Mouse (Mus musculus) gastrocnemius, postnatal 10 days (tissue): ENCODE measurements around the gene Coro1b. TPM values are rescaled to one million over a fixed set of nuclear protein-coding genes. Genes with fewer than 3 reads are reported as not detected.

ENCODE experiments used
- DNase-seq: peaks from one replicate; pipeline ENCODE4 v3.0.0; 2021; ENCODE audit warnings: mixed read lengths
- long read RNA-seq, 2 experiments: library from polyadenylated mRNA; stranded (forward); transcript quantifications; one replicate each; pipeline ENCODE4 v2.0.0; 2021
- total RNA-seq, 2 experiments: library from RNA; stranded (reverse); gene quantifications; 2 replicates each; pipeline ENCODE4 v1.2.3; 2021

The Coro1b gene
- total RNA-seq: 10 to 100 TPM; 41.1 to 48.6 TPM
- long read RNA-seq, experiment 1, transcript Coro1b-201 (11 exons, 1,888 nt): major isoform, 13 of 66 reads
- long read RNA-seq, experiment 1, partial matches to known transcripts: 5 of 66 reads
- long read RNA-seq, experiment 1, other reads (novel, unspliced or antisense): 47 of 66 reads
- long read RNA-seq, experiment 2, transcript Coro1b-201 (11 exons, 1,888 nt): major isoform, 17 of 63 reads
- long read RNA-seq, experiment 2, partial matches to known transcripts: 11 of 63 reads
- long read RNA-seq, experiment 2, other reads (novel, unspliced or antisense): 34 of 63 reads

DNA sequence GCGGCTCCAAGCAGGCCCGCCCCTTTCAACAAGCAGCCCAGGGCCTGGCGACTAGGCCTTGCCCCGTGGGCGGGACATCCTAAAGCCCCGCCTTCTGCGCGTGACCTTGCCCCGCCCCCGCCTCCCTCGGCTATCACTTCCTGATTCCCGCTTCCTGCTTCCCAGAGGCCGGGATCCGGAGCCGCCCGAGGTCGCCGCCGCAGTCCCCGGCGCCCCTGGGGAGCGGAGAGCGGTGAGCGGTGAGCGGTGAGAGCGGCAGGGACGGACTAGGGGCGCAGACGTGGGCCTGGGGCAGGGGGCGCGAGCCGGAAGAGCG, at the start of gene Coro1b:
TSS of gene Coro1b (plus strand) at position 129 of the 316 bp plus-strand sequence.
- DNase-seq: peak; percentile 99

DNA sequence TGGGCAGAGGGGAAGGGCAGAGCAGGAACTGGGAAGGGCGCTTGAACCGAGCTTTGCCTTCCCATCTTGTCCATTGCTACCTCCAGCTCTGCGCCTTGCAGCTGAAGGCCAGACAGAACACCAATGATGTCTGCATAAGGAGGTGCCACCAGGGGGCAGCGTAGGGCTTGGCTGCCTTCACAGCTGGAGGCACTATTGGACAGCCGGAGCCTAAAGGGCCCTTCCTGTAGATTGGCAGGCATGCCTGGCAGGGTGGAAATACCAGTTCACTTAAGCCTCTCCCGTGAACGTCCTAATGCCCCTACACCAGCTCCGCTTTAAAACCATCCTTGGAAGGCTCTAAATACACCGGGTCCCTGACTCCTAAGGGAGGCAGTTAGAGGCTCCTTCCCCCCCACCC, 49.4 kb upstream of the Coro1b start:
- DNase-seq: peak; percentile 95

DNA sequence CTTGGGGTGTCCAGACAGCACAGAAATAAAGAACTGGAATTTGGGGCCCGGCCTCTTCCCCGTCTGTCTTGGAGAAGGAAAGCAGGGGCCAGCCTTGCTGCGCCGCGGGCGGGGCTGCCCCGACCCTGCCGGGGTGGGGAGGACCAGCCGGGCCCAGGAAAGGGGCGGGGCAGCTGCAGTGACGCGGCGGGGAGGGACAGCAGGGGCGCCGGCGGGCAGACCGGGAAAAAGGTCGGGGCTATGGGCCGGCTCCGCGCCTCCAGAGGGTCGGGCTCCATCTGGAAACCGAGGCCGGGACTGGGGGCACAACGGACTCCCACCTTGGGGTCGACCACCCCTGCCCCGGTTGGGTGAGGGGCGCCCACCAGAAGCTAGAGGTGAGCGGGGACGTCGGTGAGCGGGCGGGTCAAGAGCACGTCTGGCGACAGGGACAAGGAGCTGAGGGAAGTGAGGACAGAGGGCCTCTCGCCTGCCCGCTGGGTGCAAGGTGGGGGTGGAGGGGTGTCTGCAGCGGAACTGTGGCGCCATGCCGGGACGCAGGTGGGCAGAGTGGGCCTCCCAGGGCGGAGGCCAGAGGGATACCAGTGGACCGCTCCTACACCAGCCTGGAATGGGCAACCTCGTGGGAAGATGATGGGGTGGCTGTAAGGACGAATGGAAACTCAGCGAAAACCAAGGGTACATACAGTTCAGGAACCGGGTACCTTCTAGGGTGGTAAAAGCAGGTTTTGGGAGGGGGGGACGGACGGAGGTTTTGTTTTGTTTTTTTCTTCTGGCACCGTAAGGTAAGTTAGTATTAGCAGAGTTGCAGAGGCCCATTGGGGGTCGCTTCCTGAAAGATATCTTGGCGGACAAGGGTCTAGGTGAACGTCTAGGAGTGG, 48.3 kb upstream of the Coro1b start, which contains the start of gene Pitpnm1:
TSS of gene Pitpnm1 (plus strand) at position 162 of the 881 bp plus-strand sequence.
- DNase-seq: peak; percentile 74

DNA sequence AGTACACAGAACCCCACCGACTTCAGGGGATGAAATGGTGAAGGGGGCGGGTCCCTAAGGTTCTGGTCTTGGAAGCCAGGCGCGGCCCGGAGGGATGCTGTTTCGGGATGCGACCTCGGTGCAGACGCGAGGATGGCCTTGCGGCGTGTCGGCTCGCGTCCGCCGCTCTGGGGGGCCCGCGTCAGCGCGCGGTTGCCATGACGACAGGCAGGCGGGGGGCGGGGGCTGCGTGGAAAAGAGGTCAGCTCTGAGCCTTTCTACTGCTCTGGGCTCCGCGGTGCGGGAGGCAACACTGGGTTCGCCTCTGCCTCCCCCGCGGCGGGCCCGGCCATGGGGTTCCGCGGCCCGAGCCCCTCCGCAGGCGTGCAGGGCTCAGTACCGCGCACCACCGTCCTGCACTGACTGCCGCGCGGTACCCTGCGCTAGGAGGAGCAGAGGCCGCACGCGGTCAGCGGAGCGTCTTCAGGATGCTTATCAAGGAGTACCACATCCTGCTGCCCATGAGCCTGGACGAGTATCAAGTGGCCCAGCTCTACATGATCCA, 47.6 kb upstream of the Coro1b start:
- no peak for DNase-seq

DNA sequence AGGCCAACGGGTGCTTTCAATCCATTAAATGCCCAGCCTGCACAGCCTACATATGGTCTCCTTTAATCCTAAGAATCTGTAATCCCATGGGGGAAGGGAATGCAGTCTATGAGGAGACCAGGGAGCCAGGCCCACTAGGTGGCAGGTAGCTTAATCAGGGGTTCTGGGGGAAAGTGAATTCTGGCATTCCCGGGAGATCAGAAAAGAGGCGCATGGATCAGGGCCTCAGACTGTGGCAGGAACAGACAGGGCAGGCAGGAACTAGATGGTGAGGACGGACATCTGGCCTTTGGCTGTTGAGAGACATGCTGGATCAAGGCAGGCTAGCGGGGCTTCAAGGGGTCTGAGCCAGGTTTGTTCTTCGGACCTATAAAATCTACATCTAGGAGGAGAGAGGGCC, 47.0 kb upstream of the Coro1b start:
- DNase-seq: no peak

DNA sequence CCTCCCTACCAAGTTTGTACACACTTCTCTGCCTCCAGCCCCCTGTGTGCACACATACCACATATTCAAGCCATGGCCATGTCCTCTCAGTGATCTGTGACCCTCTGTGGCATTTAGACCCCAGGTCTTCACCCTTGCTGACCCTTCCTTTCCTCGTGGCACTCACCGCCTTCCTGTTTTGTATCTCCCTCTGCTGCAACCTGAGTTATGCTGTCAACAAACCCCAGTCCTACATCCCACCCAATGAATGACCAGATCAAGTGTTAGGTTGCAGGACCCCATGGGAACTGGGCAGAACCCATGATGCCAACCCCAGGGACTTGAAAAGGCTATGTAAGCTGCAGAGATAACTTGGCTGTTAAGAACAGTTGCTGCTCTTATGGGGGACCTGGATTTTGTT, 46.4 kb upstream of the Coro1b start:
- no peak for DNase-seq

DNA sequence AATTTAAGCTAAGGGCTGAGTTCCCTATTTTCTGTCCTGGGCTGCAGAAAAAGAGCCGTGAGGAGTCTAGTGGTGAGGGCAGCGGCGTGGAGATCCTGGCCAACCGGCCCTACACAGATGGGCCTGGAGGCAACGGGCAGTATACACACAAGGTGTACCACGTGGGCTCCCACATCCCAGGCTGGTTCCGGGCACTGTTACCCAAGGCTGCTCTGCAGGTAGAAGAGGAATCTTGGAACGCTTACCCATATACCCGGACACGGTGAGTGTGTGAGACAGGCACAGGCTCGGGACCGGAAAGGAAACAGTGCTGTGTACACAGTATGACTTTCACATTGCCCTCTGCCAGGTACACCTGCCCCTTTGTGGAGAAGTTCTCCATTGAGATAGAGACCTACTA, 45.8 kb upstream of the Coro1b start:
- no peak for DNase-seq

DNA sequence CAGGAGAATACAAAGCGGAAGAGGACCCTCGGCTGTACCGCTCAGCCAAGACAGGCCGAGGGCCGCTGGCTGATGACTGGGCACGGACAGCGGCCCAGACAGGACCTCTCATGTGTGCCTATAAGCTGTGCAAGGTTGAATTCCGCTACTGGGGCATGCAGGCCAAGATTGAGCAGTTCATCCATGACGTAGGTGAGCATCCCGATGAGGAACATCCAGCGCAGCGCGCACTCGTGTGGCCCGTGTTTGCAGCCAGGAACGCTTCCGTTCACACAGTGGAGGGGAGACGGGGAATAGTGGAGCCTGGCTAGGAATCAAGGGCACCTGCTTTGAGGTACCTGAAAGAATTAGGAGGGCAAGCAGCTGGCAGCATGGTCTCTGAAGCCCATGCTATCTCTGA, 45.1 kb upstream of the Coro1b start:
- no peak for DNase-seq

DNA sequence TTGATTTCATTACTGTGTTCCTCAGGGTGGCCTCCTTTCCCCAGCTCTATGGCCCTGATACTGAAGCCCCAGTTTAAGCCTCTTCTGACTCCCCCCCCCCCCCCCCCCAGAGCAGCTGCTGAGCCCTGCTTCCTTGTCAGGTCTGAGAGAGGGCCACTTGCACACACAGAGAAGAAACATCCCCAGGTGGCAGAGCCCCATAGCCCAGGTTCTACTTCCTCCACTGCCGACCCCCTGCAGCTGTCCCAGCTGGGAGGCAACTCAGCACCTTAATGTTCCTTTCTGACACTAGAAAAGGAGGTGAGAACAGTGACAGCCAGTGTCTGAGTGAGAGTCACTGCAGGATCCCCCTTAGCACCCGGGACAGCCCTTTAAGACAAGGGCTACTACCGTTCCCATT, 44.6 kb upstream of the Coro1b start:
- DNase-seq: no peak

DNA sequence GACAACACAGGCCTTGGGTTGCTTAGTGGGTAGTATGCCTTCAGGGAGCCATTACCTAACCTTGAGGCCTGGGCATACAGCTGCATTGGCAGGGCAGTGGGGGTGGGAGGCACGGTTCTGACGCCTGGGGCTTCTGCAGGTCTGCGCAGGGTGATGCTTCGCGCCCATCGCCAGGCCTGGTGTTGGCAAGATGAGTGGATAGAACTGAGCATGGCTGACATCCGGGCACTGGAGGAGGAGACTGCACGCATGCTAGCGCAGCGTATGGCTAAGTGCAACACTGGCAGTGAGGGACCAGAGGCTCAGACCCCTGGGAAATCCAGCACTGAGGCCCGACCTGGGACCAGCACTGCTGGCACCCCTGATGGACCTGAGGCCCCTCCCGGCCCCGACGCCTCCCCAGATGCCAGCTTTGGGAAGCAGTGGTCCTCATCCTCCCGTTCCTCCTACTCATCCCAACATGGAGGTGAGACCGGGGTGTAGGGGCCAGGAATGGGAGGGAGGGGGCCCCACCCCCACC, 43.7 kb upstream of the Coro1b start:
- DNase-seq: no peak

DNA sequence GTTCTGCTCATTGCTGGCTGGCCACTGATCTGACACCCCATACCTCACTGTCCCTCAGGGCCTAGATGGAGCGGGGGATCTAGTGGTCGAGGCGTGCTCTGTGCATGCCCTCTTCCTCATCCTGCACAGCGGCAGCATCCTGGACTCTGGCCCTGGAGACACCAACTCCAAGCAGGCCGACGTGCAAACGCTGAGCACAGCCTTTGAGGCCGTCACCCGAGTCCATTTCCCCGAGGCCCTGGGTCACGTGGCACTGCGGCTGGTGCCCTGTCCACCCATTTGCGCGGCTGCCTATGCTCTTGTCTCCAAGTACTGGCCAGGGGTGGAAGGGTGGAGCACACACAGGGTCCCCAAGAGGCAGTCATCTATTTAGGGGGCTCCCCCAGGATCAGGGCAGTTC, 41.8 kb upstream of the Coro1b start:
- no peak for DNase-seq

DNA sequence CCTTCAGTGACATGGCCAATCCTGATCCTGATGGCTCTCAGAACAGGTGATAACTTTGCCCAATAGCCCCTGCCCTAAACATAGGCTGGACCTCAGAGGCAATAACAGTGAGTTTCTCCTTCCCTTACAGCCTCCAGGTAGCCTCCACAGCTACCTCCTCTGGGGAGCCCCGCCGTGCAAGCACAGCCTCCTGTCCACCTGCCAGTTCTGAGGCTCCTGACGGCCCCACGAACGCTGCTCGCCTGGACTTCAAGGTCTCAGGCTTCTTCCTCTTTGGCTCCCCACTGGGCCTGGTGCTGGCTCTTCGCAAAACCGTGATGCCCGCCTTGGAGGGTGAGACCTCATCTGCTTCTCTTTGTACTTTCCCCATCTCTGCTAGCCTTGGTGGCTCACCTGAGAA, 39.9 kb upstream of the Coro1b start:
- DNase-seq: no peak

DNA sequence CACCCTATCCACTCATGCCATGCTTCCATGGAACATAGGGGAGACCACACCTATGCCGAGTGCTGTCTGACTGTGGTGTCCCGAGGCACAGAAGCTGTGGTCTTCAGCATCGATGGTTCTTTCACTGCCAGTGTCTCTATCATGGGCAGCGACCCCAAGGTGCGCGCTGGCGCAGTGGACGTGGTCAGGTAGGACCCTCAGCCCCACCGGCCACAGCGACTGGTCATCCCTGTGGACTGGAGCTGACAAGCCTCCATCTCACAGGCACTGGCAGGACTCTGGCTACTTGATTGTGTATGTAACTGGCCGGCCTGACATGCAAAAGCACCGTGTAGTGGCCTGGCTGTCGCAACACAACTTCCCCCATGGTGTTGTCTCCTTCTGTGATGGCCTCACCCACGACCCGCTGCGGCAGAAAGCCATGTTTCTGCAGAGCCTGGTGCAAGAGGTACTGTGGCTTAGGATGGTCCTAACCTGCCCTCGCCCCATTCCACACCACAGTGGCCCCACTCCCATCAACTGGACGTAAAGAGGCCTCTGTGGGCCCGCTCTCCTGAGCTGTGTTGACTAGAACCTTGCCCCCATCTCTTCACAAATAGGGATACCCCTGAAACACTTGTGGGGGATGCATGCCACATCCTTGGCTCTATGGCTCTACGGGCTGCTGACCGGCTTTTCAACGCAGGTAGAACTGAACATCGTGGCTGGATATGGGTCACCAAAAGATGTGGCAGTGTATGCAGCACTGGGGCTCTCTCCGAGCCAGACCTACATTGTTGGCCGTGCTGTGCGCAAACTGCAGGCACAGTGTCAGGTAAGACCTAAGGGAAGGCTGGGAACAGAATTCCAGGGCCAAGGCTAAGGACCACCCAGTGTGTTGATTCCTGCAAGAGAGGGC, 36.1 kb upstream of the Coro1b start:
- no peak for DNase-seq

DNA sequence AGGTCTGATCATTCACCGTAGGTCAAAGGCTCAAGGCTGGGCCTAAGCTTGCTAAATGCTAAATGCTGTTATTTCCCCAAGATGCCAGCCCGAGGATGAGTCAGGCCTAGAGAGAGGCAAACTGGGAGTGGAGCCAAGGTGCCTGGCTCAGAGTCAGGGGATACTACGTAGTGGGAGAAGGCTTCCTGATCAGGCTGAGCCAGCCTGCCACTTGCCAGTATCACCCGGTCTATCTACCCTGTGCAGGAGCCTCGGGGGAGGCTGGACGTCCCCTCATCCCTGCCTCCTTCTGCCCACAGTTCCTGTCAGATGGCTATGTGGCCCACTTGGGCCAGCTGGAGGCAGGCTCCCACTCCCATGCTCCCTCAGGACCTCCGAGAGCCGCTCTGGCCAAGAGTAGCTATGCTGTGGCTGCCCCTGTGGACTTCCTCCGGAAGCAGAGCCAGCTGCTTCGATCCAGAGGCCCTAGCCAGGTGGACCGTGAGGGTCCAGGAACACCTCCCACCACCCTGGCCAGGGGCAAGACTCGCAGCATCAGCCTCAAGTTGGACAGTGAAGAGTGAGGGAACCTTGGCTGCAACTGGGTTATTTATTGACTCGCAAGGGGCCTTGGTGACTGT, 35.1 kb upstream of the Coro1b start:
- peak; percentile 85 for DNase-seq

DNA sequence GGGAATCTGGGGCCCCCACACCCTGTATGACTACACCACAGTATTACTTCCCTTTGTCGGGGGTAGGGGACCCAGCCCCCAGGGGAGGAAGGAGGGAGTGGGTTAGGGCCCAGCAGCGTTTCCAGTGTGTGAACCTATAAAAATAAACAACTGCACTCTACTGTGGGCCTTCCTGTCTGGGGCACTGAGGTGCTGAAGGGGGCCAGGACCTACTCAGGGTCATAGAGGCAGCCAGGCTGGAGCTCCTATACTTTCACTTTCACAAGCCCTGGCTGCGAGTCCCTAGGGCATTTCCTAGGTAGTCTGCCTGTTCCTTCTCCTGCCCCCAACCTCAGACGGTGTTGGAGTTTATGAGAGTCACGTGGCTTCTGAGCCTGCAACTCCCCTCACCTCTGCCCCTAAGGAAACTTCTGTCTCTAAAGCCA, 34.6 kb upstream of the Coro1b start:
- DNase-seq: no peak

DNA sequence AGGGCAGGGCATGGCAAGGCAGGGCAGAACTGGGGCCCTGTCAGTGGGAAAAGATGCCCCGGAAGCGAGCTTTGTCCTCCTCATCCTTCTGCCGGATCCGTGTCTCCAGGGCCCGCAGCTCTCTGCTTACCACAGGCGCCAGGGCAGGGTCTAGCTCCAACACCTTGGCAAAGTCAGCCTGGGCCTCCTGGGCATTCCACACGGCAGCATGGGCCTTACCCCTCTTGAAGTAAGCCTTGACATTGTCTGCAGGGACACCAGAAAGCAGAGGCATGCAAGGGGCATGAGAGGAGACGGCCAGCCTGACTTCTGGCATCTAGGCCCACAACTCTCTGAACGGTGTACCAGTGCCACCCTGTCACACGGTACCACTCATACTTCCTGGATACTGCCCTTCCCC, 33.9 kb upstream of the Coro1b start:
- no peak for DNase-seq

DNA sequence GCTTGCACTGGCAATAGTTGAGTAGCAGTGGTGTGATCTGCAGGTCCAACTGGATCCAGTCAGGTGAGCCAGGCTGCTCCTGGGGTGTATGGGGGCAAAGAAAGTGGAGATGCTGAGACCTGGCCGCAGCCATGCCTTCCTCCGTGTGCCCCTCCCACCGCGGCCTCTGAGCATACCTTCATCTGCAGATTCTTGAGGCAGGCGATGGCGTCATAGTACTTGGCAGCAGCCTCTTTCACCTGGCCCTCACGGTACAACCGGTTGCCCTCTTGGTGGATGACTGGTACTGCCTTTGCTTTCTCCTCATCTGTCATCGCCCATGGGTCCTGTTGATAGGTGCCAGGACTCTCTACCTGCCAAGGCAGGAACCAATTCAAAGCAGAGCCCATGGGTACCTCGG, 33.3 kb upstream of the Coro1b start:
- no peak for DNase-seq

DNA sequence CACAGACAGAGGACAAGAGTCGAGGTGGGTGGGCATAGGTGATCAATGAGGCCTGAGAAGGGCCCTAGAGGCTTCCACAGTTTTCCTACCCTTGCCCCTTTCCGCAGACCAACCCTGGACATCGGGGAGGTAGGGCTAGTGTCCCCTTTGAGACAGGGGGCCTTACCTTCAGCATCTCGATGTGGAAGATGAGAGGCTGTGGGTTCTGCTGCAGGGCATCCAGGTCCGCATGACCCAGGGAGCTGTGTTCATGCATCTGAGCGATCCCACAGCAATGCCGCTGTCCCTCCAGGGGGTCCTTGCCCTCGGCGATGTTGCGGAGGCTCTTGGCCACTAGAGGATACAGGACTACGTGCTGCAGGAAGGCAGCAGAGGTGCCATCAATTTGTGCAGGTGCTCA, 32.6 kb upstream of the Coro1b start:
- DNase-seq: no peak

DNA sequence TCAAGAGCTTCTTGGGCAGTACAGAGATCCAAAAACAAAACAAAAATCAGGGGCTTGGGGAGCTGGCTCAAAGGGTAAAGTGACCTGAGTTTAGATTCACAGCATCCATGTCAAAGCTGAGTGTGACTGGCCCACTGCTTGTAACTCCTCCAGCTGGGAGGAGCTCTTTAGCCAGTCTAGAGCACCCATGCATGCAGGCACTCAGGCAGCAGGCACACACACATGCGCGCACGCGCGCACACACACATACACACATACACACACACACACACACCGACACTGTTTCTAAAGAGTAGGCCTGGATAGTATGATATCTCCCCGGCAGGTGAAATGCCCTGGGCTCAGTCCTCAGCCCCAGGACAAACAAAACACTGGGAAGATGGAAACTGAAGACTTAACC, 31.4 kb upstream of the Coro1b start:
- DNase-seq: no peak

DNA sequence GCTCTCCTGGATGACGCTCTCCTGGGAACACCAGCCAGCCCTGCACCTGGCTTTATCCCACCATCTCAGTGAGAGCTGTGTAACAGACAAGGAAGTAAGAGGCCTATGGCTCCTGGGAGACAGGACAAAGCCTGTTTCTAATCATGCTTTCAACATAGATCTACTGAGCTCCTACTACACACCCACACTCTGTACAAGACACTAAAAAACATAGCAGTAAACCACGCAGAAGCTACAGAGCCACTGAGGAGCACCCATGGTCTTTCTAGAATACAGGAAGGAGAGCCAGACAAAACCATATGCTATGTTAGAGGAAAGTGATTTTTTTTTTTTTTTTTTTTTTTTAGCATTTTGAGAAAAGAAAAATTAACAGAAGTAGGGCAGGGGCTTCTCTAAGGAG, 30.1 kb upstream of the Coro1b start:
- DNase-seq: no peak

DNA sequence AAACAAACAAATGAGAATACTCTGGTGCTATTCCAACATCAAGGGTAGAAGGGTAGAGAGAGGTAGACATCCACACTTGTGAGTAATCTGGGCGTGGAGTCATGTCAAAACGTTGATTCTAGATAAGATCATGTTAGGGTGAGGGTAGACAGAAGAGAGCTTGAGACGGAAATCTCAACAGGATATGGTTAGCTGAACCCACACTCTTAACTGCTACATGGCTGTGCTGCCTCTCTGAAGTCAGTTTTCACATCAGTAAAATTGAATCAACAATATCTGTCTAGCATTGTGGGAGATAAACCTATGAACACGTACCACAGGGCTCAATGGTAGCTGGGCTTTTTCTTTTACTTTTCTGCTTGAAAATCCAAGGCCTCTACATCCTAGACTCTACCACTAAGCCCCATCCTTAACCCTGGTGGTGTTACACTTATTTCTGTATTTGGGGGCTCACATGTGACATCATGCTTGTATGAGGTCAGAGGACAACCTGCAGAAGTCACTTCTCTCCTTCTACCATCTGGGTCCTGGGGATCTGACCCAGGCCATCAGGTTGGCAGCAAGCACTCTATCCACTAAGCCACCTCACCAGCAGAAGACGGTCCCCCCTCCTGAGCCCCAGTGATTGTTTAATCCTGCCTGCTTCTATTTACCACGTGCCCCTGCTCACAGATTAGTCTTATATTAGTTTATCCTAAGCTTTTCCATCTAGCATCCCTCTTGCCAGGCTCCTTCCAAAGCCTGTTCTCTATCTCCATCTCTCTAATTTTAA, 28.5 kb upstream of the Coro1b start:
- DNase-seq: no peak
